Mouse (Mus musculus): ENCODE measurements around the gene Cacna1f.

Cacna1f gene

DNA sequence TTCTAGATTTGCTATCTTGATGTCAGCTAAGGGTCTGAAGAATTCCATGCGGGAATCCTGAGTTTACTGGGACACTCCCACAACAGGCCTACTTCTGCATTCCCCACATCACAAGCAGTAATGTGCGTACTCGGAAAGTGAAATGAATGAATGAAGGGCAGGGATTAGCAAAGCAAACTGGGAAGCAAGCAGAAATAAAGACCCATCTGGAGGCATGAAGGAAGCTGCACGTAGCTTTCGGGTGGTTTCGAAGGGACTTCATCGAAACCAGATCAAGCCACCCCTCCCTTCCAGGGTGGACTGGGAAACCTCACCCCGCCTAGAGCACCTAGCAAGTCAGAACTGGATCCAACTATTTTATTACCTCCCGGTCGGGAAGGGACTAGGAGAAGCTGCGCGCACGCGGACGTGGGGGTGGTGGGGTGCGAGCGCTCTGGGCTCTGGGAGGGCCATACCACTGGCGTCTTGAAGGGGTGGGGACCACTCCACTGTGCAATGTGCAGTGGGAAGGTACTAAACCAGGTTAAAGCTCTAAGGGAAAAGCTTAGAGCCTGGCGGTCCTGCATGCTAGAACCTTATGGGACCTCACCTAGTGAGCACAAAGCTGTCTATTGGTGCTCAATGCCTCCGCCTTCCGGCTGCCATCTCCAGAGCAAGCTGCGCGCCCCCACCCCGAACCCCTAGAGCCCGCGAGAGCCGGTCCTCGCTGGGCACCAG is 67.6 kb downstream of the Cacna1f start:
- peak; percentile 88 for DNase-seq (ENCODE audit: low read depth, low spot score)

- DNase-seq (ENCODE audit: low read depth, low spot score) = peak; percentile 43
Observed at GRCm38 (mm10) chrX:7675001-7675380, 68.1 kb downstream of the Cacna1f start.

GRCm38 (mm10) chrX:7678986-7679385 is 72.1 kb downstream of the Cacna1f start:
- no peak for DNase-seq (ENCODE audit: low read depth, low spot score)

DNA sequence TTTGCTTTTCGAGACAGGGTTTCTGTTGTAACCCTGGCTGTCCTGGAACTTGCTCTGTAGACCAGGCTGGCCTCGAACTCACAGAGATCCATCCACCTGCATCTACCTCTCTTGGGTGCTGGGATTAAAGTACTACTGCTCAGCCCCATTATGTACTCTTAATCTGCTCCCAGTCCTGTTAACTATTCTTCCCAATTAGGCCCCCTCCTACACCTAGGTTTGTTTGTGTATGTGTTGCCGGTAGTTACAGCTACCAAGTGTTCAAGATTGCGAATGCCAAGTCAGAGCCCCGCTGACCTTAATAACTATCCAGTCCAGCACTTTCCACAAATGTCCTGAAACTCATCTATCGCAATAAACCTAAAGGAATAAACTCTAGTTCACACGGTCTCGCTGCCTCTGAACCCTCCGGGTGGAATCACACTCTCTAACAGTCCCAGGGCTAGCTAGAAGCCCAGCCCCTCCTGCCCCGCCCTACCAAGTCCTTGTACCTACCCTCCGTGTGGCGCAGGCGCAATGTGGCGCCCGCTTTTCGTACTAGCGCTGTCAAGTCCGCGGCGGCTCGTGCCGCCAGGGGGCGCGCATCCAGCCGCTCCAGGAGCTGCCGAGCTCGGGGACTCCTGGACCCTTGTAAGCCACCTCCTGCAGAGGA is 72.6 kb downstream of the Cacna1f start:
- peak; percentile 97 for DNase-seq (ENCODE audit: low read depth, low spot score)

- DNase-seq (ENCODE audit: low read depth, low spot score) = no peak
Observed at GRCm38 (mm10) chrX:7680057-7680412, 73.2 kb downstream of the Cacna1f start.

DNA sequence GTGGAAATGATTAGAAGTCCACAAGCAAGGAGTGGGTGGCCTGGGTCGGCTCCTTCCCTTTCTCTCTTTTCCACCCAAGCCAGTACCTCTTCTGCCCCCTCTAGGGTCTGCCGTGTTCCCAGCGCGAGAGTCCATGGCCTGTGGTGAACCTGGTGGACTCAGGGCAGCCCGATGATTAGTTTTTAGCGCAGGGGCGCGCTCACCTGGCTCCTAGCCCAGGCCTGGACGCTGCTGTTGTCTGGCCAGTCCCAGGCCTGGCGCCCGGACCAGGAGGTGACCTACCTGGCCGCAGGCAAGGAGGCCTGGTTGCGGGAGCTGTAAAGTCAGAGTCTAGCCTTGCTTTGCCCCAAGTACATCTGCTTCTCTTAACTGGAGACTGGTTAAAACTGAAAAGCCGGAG is 74.0 kb downstream of the Cacna1f start, which contains the start of gene Magix:
Gene Magix (minus strand): TSS at position 388 of the 400 bp plus-strand sequence.
- DNase-seq (ENCODE audit: low read depth, low spot score) = no peak

Data from ZHBTc4 (cell line).